Mouse (Mus musculus): Measurements from ENCODE around the gene Ednra. TPM values are rescaled to one million over a fixed set of nuclear protein-coding genes. Genes with fewer than 3 reads are reported as not detected.

Ednra gene
- polyA plus RNA-seq, 1 experiment from 2014 or later = 4.1 TPM

DNA sequence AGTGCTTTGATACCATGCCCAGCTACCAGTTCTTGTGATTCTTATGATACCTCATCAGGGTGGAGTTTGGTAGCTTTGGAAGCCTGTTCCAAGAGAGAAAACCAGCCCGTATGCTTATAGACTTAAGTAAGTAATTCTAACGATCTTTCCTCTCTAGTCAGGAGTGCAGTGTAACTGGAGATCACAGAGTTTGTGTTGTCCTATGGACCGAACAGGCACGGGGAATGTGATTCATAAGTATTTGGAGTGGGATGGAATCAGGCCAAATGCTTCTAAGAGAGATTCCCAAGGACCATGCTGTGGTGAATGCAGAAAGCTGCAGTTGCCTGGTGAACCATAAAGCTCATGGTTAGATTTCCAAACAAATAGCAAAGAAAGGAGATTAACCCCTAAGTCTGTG is 31.2 kb upstream of the Ednra start:
- no peak overlapping the region for H3K9ac ChIP-seq (ENCODE audit: low read length)
- H3K4me2 ChIP-seq (ENCODE audit: low read length) = no peak overlapping the region
- DNase-seq (ENCODE audit: low spot score) (peak; percentile 14), ATAC-seq (no peak)
- no peaks in the 10 kb centered on the region for H3K36me3 ChIP-seq (ENCODE audit: control insufficient read depth, insufficient read depth, low read length)
- H3K9me3 ChIP-seq (replicated peaks; ENCODE audit: control insufficient read depth, low read length) = no peaks in the 10 kb centered on the region
- H3K27ac ChIP-seq (ENCODE audit: low read depth, low read length) = no peak overlapping the region
- WGBS = 61% methylated on average over 4 of the region's 4 CpGs
- H3K4me1 ChIP-seq (ENCODE audit: control insufficient read depth, insufficient read depth, low read length) = no peaks in the 10 kb centered on the region
- no peak overlapping the region for H3K4me3 ChIP-seq (ENCODE audit: low read depth, low read length)
- H3K27me3 ChIP-seq (replicated peaks; ENCODE audit: control insufficient read depth, insufficient read depth, low read length) = no peaks in the 10 kb centered on the region

DNA sequence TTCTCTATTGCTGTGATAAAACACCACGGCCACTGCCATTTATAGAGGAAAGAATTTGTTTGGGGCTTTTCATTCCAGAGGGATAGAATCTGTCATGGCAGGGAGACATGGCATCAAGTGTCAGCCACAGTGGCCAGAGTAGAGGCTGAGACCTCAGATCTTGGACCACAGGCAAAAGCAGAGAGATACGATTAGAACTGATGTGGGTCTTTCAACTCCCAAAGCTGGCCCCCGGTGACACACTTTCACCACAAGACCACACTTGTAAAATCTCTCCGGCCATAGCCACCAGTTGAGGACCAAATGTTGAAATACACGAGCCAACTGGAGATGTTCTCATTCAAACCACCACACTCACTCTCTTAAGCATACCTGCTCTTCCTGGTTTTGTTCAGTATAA is 29.5 kb upstream of the Ednra start:
- no peak overlapping the region for H3K4me3 ChIP-seq (ENCODE audit: low read depth, low read length)
- H3K4me1 ChIP-seq (ENCODE audit: control insufficient read depth, insufficient read depth, low read length) = no peaks in the 10 kb centered on the region
- H3K9ac ChIP-seq (ENCODE audit: low read length) = no peak overlapping the region
- no peak overlapping the region for H3K27ac ChIP-seq (ENCODE audit: low read depth, low read length)
- no peak overlapping the region for H3K4me2 ChIP-seq (ENCODE audit: low read length)
- DNase-seq (ENCODE audit: low spot score) (no peak), ATAC-seq (no peak)
- WGBS = 92% methylated on average over 5 of the region's 5 CpGs
- H3K9me3 ChIP-seq (replicated peaks; ENCODE audit: control insufficient read depth, low read length) = no peaks in the 10 kb centered on the region
- H3K27me3 ChIP-seq (replicated peaks; ENCODE audit: control insufficient read depth, insufficient read depth, low read length) = no peaks in the 10 kb centered on the region
- H3K36me3 ChIP-seq (ENCODE audit: control insufficient read depth, insufficient read depth, low read length) = no peaks in the 10 kb centered on the region

DNA sequence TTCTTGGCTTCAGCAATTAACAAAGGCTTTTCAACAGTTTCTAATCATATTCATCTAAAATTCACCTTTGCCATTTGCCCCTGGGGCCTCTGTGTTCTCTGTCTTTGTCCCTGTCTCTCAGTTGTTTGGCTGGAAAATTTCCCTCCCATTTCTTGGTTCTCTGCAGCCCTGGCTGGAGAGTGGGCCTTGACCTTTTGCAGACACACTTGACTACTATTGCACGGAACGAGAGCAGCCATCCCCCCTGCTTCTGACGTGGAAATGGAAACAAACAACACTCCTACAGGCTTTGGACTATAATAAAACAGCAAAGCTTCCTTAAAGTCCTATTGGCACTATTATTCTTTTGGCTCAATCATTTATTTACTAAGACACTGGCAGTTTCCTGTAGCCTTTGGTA is 27.8 kb upstream of the Ednra start:
- H3K9me3 ChIP-seq (replicated peaks; ENCODE audit: control insufficient read depth, low read length) = no peaks in the 10 kb centered on the region
- no peak overlapping the region for H3K4me2 ChIP-seq (ENCODE audit: low read length)
- H3K4me3 ChIP-seq (ENCODE audit: low read depth, low read length) = no peak overlapping the region
- no peaks in the 10 kb centered on the region for H3K36me3 ChIP-seq (ENCODE audit: control insufficient read depth, insufficient read depth, low read length)
- H3K27me3 ChIP-seq (replicated peaks; ENCODE audit: control insufficient read depth, insufficient read depth, low read length) = no peaks in the 10 kb centered on the region
- DNase-seq (ENCODE audit: low spot score) (no peak), ATAC-seq (no peak)
- no peaks in the 10 kb centered on the region for H3K4me1 ChIP-seq (ENCODE audit: control insufficient read depth, insufficient read depth, low read length)
- no peak overlapping the region for H3K27ac ChIP-seq (ENCODE audit: low read depth, low read length)
- no peak overlapping the region for H3K9ac ChIP-seq (ENCODE audit: low read length)
- 73% methylated on average over 3 of the region's 3 CpGs for WGBS

DNA sequence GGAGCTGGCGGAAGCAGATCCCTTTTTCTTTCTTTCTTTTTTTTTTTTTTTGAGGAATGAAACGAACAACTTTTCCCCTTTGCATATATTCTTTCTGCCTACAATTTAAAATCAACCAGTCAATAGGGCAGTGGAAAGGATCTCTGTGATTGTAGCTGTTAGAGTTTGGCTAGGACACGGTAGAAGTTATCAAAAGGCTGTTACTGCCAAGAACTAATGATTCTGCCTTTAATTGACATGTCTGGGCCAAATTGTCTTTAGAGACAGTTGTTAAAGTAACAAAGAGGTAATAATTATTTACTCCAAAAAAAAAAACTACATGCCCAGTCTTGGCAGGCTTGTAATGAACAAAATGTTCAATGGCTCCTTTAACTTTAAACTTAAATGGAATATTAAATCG is 26.1 kb upstream of the Ednra start:
- 42% methylated on average over 4 of the region's 4 CpGs for WGBS
- Histone ChIP-seq H3K4me2 (ENCODE audit: low read length) (no peak overlapping the region), H3K27me3 (replicated peaks; ENCODE audit: control insufficient read depth, insufficient read depth, low read length) (no peaks in the 10 kb centered on the region), H3K9ac (ENCODE audit: low read length) (no peak overlapping the region), H3K27ac (ENCODE audit: low read depth, low read length) (no peak overlapping the region), H3K9me3 (replicated peaks; ENCODE audit: control insufficient read depth, low read length) (no peaks in the 10 kb centered on the region), H3K4me1 (ENCODE audit: control insufficient read depth, insufficient read depth, low read length) (no peaks in the 10 kb centered on the region), H3K36me3 (ENCODE audit: control insufficient read depth, insufficient read depth, low read length) (no peaks in the 10 kb centered on the region), H3K4me3 (ENCODE audit: low read depth, low read length) (no peak overlapping the region)
- DNase-seq (ENCODE audit: low spot score) (peak; percentile 51), ATAC-seq (no peak)

DNA sequence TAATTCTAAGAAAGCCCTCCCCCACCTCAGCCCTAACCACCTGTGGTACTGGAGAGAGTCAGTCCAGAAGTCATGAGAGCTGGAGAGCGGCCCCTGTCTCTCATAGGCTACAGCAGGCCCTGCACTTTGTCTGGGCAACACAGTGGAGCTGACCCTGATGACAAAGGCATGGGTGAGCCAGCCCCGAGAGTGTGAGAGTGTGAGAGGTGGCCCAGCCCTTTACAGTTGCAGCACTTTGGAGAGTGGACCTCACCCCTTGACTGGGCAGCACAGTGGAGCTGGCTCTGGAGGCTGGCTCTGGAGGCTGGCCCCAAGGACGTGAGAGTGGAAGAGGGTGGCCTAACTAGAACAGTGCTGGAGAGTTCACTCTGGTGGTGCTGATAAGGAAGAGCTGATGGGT is 20.2 kb upstream of the Ednra start:
- H3K9me3 ChIP-seq (replicated peaks; ENCODE audit: control insufficient read depth, low read length) = no peaks in the 10 kb centered on the region
- H3K4me3 ChIP-seq (ENCODE audit: low read depth, low read length) = no peak overlapping the region
- H3K9ac ChIP-seq (ENCODE audit: low read length) = no peak overlapping the region
- ATAC-seq (no peak), DNase-seq (ENCODE audit: low spot score) (no peak)
- no peaks in the 10 kb centered on the region for H3K36me3 ChIP-seq (ENCODE audit: control insufficient read depth, insufficient read depth, low read length)
- H3K4me1 ChIP-seq (ENCODE audit: control insufficient read depth, insufficient read depth, low read length) = no peaks in the 10 kb centered on the region
- H3K27me3 ChIP-seq (replicated peaks; ENCODE audit: control insufficient read depth, insufficient read depth, low read length) = no peaks in the 10 kb centered on the region
- H3K4me2 ChIP-seq (ENCODE audit: low read length) = no peak overlapping the region
- no peak overlapping the region for H3K27ac ChIP-seq (ENCODE audit: low read depth, low read length)
- WGBS = 89% methylated on average over 3 of the region's 3 CpGs

DNA sequence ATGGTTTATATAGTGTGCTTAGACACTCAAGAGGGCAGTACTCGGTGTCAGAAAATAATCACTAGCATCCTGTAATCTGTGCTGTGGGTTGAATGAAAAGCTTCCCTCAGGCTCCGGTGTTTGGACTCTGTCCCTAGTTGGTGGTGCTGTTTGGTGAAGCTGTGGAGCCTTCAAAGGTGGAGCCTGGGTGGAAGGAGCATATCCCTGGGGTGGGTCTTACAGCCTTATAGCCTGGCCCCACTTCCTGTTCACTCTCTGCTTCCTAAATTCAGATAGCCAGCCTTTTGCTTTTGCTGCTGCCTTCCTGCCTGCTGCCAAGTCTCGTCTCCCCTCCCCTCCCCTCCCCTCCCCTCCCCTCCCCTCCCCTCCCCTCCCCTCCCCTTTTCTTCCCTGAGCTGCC is 18.1 kb upstream of the Ednra start:
- H3K9ac ChIP-seq (ENCODE audit: low read length) = no peak overlapping the region

DNA sequence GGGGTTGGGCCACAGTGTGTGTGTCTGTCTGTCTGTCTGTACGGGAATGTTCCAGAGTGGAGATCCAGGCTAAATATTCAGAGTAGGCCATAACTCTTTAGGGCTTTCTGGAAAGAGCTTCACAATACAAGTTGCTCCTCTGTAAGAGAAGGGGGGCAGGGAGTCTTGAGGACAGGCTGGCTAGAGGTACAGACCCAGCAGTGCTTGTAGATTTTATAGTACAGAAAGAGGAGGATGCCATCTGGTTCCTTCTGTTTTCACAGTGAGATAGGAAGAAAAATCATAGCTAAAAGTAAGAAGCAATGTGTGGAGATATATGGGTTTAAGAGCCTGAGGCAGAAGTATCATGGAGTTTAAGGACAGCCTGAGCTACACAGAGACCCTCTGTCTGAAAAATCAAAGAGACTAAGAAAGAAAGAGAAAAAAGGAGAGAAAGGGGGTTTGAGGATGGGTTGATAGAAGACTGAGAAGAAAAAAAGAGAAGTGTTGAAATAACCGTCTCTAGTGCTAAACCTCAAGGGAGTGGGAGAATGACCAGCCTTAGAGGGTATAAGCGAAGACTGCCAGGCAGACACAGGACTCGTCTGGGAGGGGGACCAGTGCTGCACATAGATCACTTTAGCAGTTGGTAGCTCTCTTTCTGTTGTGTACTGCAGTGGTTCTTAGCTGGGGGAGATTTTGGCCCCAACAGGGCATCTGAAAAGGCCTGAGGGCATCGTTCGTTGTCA is 16.9 kb upstream of the Ednra start:
- Histone ChIP-seq H3K4me2 (ENCODE audit: low read length) (no peak overlapping the region), H3K4me1 (ENCODE audit: control insufficient read depth, insufficient read depth, low read length) (no peaks in the 10 kb centered on the region), H3K27me3 (replicated peaks; ENCODE audit: control insufficient read depth, insufficient read depth, low read length) (no peaks in the 10 kb centered on the region), H3K9ac (ENCODE audit: low read length) (no peak overlapping the region), H3K9me3 (replicated peaks; ENCODE audit: control insufficient read depth, low read length) (no peaks in the 10 kb centered on the region), H3K4me3 (ENCODE audit: low read depth, low read length) (no peak overlapping the region), H3K36me3 (ENCODE audit: control insufficient read depth, insufficient read depth, low read length) (no peaks in the 10 kb centered on the region), H3K27ac (ENCODE audit: low read depth, low read length) (no peak overlapping the region)
- 87% methylated on average over 6 of the region's 6 CpGs for WGBS
- ATAC-seq (no peak), DNase-seq (ENCODE audit: low spot score) (no peak)

More for the DNA sequence above, 18.1 kb upstream of the Ednra start:
- ATAC-seq (no peak), DNase-seq (ENCODE audit: low spot score) (no peak)
- H3K27me3 ChIP-seq (replicated peaks; ENCODE audit: control insufficient read depth, insufficient read depth, low read length) = no peaks in the 10 kb centered on the region
- no peak overlapping the region for H3K4me2 ChIP-seq (ENCODE audit: low read length)
- no peak overlapping the region for H3K27ac ChIP-seq (ENCODE audit: low read depth, low read length)
- H3K36me3 ChIP-seq (ENCODE audit: control insufficient read depth, insufficient read depth, low read length) = no peaks in the 10 kb centered on the region
- no peaks in the 10 kb centered on the region for H3K9me3 ChIP-seq (replicated peaks; ENCODE audit: control insufficient read depth, low read length)
- H3K4me1 ChIP-seq (ENCODE audit: control insufficient read depth, insufficient read depth, low read length) = no peaks in the 10 kb centered on the region
- H3K4me3 ChIP-seq (ENCODE audit: low read depth, low read length) = no peak overlapping the region
- 61% methylated on average over 3 of the region's 3 CpGs for WGBS

DNA sequence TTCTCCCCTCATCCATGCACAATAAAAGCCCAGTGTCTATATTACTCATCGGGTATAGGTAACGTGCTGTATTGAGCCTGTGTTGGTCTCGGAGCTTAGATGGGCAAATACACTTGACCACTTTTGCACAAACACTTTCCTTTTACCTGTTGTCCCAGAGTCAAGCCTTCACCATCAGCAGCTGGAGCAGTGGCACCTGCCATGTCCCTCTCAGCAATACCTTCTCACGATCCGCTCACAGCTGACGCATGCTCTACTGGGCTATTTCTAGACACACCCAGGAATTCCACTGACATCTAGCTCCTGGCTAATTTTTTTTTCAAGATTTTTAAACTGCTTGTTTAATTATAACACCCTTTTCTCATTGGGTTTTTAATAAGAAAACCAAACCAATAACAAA is 14.2 kb upstream of the Ednra start:
- no peak for DNase-seq (ENCODE audit: low spot score)
- Histone ChIP-seq H3K36me3 (ENCODE audit: control insufficient read depth, insufficient read depth, low read length) (no peaks in the 10 kb centered on the region), H3K9ac (ENCODE audit: low read length) (no peak overlapping the region), H3K27ac (ENCODE audit: low read depth, low read length) (no peak overlapping the region), H3K27me3 (replicated peaks; ENCODE audit: control insufficient read depth, insufficient read depth, low read length) (no peaks in the 10 kb centered on the region), H3K4me1 (ENCODE audit: control insufficient read depth, insufficient read depth, low read length) (no peaks in the 10 kb centered on the region), H3K4me3 (ENCODE audit: low read depth, low read length) (no peak overlapping the region), H3K4me2 (ENCODE audit: low read length) (no peak overlapping the region), H3K9me3 (replicated peaks; ENCODE audit: control insufficient read depth, low read length) (no peaks in the 10 kb centered on the region)
- 96% methylated on average over 6 of the region's 6 CpGs for WGBS
- ATAC-seq = no peak

DNA sequence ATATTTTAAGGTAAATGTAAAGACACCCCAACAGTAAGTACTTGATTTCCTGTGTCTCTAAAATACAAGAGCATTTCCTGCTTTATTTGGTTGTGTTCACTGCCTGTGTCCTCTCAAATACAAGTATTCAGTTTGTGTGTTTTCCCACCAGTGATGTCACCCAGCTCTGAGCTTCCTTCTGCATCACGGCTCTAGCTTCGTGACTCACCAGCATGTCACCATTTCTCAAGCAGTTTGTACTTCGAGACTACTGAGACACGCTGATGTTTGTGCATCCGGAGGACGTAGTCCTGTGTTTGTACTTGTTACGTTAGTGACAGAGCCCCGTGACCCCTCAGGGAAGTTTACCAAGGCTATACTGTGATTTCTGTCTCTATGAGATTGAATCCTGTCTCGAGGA is 13.1 kb upstream of the Ednra start:
- Histone ChIP-seq H3K27ac (ENCODE audit: low read depth, low read length) (no peak overlapping the region), H3K9ac (ENCODE audit: low read length) (no peak overlapping the region), H3K4me3 (ENCODE audit: low read depth, low read length) (no peak overlapping the region), H3K36me3 (ENCODE audit: control insufficient read depth, insufficient read depth, low read length) (no peaks in the 10 kb centered on the region), H3K27me3 (replicated peaks; ENCODE audit: control insufficient read depth, insufficient read depth, low read length) (no peaks in the 10 kb centered on the region), H3K4me1 (ENCODE audit: control insufficient read depth, insufficient read depth, low read length) (no peaks in the 10 kb centered on the region), H3K4me2 (ENCODE audit: low read length) (no peak overlapping the region), H3K9me3 (replicated peaks; ENCODE audit: control insufficient read depth, low read length) (peaks cover 6% of the 10 kb centered on the region; the same call in 1 of the 2 replicates)
- DNase-seq (ENCODE audit: low spot score) (no peak), ATAC-seq (no peak)
- WGBS = 88% methylated on average over 9 of the region's 9 CpGs

Measured in forebrain, embryonic 14.5 days (tissue).